Mouse (Mus musculus): Measurements from ENCODE around the gene Zfp729b.

DNA sequence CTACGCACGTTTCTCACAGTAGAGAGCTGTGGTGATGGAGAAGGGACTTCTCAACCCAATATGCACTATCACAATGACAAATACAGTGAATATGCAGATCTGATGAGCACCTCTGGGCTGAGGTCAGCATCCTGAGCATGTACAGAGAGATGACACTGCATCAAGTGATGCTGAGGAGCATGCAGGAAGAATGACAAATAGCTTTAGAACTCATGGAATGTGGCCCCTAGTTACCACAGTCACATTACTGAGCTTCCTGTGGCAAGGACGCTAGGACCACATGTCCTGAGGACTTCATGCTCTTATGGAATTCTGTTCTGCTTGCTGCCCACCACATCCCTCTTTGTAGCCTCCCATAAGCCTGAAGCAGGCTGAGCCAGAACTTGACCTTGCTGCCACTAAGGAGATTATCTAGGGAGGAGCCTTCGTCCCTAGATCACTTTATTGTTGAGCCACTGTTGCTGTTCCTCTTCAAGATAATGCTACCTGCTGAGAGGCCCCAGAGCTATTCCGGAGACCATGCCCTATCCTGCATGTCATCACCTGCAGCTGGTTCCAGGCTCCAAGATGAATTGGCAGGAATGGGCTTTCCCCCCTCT, 36.8 kb downstream of the Zfp729b start:
- no peak for TF ChIP-seq EP300 (IDR thresholded peaks at IDR 0.05; ENCODE audit: insufficient read depth, low read depth, low read length)
- TF ChIP-seq POLR2A (IDR thresholded peaks at IDR 0.05; ENCODE audit: insufficient read depth, low read depth, low read length), result no peak

Measured in heart, adult 2 months (tissue).